Mouse (Mus musculus) inflammation-experienced regulatory T-cells, adult 6 months (primary cell): Measurements from ENCODE around the gene 1110004F10Rik. TPM values are rescaled to one million over a fixed set of nuclear protein-coding genes. Genes with fewer than 3 reads are reported as not detected.

Source experiments
- ATAC-seq: one replicate; pipeline ENCODE4 v1.8.0; 2017
- polyA plus RNA-seq, 3 experiments: library from polyadenylated mRNA; unstranded; fragments of 100-300 nt; shearing (Covaris generic); gene quantifications; one replicate each; pipeline ENCODE4 v1.2.1; 2017

The 1110004F10Rik gene
- polyA plus RNA-seq, 3 experiments from 2014 or later, result 199 to 229 (median 218) TPM

- no peak for ATAC-seq
Measured at GRCm38 (mm10) chr7:116147114-116147513, 107.9 kb downstream of the 1110004F10Rik start.

GRCm38 (mm10) chr7:116149568-116149967, 110.4 kb downstream of the 1110004F10Rik start:
- no peak for ATAC-seq

GRCm38 (mm10) chr7:116153781-116154368, 114.7 kb downstream of the 1110004F10Rik start:
- ATAC-seq, result no peak

Other genes with a start within 250 kb of the 1110004F10Rik start
- not detected for gene Sox6, start 601 bp upstream of the 1110004F10Rik start, polyA plus RNA-seq
- gene Gm4353, start 45.2 kb downstream of the 1110004F10Rik start, polyA plus RNA-seq, result 1 to 10 TPM in 2 of 3 experiments, under 1 TPM in 1; 0.34 to 1.2 (median 1.2) TPM